Mouse (Mus musculus) yolk sac, embryonic 10.5 days (tissue): ENCODE results near the gene Ppp1r12b.

ENCODE experiments used
- DNase-seq: peaks from one replicate; pipeline ENCODE4 v3.0.0-alpha.2; 2017; ENCODE audit warnings: low spot score

Gene Ppp1r12b

GRCm38 (mm10) chr1:134796076-134796475 is 159.7 kb downstream of the Ppp1r12b start:
- DNase-seq: no peak

- DNase-seq: no peak
These were observed 164.3 kb downstream of the Ppp1r12b start for GRCm38 (mm10) chr1:134791456-134791855.

DNA sequence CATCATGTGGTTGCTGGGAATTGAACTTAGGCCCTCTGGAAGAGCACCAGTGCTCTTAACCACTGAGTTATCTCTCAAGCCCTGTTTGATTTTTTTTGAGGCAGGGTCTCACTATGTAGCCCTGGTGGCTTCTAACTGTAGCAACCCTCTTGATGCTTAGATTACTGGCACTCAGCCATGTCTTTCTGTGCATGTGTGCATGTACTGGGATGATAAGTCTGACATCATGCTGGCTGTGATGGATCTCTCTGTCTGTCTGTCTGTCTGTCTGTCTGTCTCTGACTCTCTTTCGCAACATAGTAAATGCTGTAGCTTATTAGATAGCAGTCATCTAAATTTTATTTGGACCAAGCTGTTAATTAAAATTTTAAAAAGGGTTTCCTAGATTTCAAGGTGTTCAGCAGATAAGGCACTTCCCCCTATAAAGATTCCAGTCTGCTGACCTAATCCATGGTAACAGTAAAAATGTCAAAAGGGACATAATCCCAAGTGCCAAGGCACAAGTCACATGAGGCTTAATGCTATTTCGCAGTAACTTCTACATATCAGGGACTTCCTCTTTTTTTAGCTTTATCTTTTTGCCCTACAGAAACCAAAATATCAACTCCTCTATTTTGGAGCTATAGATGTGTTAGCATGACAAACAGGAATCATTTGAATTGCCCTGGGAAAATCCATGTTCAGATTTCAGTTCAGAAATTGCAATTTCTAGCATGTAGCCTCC is 164.9 kb downstream of the Ppp1r12b start:
- DNase-seq: no peak

- no peak for DNase-seq
These were observed 167.6 kb downstream of the Ppp1r12b start for GRCm38 (mm10) chr1:134788096-134788495.

- no peak for DNase-seq
These were observed 170.8 kb downstream of the Ppp1r12b start for GRCm38 (mm10) chr1:134784911-134785310.

GRCm38 (mm10) chr1:134784481-134784880 is 171.3 kb downstream of the Ppp1r12b start:
- DNase-seq: no peak

DNA sequence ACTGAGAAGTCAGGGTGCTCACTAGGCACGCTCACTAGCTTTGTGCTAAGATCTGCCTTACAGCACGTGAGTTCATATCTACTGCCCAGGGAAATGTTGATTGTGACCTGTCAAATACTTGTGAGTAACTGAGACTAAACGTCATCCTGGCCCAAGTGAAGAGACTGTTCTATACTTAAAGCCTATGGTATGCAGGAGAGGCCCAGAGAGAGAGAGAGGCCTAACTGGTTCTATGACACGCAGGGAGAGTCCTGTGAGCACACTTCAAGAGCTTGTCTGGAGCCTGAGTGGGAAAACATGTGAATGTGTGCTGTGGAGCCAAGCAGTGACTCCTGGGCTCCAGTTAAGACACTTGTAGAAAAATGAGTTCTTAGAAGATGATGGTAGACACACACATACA is 171.8 kb downstream of the Ppp1r12b start:
- no peak for DNase-seq

DNA sequence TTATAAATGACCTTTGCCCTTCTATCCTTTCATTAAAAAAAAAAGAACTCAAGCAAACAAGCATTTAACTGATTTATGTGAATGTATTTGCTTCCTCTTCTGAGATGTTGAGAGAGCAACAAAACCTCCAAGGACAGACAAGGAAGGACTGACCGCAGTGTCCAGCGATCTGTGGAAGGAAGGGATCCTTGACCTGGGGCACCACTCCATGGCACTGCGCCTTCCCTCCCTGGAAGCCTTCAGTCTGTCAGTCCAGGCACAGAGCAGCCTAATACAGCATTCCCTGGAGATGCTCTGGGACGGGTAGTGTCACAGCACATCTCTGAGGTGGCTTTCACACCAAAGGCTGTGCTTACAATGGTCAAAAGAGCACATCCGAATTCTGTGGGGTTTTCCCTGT is 172.9 kb downstream of the Ppp1r12b start:
- no peak for DNase-seq

DNA sequence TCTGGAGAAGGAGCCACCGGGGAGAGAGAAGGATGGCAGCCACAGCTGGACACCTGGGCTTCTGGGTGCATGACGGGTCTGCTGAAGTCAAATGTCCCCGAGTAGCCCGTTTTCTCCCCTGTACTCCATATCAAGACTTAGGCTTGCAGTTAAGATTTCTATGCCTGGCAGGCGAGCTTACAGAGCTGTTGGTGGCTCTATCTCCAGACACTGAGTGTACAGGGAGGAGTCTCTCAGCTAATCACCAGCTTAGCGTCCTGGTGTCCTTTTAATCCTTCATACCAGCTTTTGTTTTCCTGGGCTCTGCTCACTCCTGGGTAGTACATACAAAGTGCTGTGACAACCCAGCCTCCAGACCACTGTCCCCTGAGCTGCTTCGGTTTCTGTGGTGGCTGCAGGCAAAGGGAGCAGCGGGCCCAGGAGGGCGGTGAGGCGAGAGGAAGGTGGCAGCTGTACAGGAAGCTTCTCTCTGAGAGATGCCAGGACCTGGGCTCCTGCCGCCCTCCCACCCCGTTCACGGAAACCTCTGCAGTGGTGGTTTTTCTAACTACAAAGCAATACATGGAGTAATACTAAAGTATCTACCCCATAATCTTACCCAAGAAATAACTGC is 177.7 kb downstream of the Ppp1r12b start:
- no peak for DNase-seq

GRCm38 (mm10) chr1:134777201-134777885 is 178.4 kb downstream of the Ppp1r12b start:
- DNase-seq: no peak

DNA sequence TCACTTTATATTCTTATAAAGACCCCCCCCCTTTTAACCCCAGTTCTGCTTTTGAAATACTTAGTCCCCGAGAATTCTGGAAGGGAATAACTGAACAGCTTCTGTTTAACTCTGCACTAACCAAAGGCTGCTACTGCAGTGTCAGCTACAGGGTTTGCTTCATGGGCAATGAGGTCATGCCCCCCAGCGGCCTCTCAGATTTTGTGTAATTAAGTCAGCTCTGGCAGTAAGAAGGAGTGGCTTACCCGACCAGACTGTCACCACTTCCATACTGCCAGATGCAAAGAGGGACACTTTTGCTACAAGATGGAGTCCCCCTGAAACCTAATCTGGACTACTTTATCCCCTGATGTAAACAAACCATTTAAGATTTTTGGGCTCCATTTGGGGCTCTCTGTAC is 180.1 kb downstream of the Ppp1r12b start:
- DNase-seq: no peak

GRCm38 (mm10) chr1:134774728-134775287 is 180.9 kb downstream of the Ppp1r12b start:
- no peak for DNase-seq

GRCm38 (mm10) chr1:134774247-134774646 is 181.5 kb downstream of the Ppp1r12b start:
- DNase-seq: no peak

DNA sequence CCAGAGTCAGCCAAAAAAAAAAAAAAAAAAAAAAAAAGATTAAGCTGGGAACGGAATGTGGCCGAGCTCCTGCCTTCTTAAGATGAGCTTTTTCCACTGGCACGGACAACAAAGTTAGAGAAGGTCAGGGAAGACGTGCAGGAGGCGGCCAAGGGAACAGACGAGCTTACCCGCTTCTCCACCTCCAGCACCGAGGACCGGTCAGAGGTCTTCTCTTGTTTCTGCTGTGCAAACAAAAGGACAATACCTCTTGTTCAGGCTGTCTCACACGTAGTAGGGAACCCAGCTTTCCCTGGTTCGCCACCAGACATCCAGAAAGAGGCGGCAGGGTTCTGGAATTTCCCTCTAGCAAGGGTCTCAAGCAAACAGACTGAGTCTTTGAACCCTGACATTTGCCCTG is 182.5 kb downstream of the Ppp1r12b start:
- peak; percentile 44 for DNase-seq

DNA sequence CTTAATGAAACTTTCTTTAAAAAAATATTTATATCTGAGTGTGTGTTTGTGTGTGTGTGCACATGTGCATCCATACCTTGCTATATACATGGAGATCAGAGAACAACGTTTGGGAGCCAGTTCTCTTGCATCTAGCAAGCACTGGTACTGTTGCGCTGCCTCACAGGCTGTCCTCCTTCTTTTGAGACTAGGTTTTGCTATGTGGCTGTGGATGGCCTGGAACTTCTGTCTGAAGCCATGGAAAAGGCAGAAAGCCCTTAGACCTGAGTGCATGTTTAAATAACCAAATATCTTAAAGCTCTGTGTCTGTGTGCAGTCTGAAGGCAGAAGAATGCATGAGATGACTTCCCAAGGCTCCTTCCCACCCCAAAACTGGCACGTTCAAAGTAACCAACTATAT is 182.9 kb downstream of the Ppp1r12b start:
- DNase-seq: no peak

GRCm38 (mm10) chr1:134771999-134772398 is 183.7 kb downstream of the Ppp1r12b start:
- no peak for DNase-seq

GRCm38 (mm10) chr1:134771353-134771752 is 184.4 kb downstream of the Ppp1r12b start:
- no peak for DNase-seq

GRCm38 (mm10) chr1:134770312-134770711 is 185.4 kb downstream of the Ppp1r12b start:
- DNase-seq: no peak

DNA sequence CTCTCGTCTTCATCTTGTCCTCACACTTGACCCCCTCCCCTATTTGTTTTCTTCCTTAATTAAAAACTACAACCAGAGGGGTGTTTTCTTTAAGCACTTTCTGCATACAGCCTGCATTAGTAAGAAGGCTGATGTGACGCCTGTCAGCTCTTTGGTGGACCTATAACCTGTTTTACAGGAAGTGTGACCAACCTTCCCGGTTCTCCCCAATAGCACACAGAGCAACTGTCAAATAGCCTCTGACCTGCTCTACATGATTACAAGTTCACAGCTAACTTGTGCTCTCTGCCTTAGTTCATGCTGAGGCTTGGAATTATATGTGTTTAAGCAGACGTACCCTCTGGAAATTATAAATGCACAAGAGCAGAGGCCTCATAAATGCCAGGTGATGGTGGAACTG is 189.3 kb downstream of the Ppp1r12b start:
- DNase-seq: no peak

DNA sequence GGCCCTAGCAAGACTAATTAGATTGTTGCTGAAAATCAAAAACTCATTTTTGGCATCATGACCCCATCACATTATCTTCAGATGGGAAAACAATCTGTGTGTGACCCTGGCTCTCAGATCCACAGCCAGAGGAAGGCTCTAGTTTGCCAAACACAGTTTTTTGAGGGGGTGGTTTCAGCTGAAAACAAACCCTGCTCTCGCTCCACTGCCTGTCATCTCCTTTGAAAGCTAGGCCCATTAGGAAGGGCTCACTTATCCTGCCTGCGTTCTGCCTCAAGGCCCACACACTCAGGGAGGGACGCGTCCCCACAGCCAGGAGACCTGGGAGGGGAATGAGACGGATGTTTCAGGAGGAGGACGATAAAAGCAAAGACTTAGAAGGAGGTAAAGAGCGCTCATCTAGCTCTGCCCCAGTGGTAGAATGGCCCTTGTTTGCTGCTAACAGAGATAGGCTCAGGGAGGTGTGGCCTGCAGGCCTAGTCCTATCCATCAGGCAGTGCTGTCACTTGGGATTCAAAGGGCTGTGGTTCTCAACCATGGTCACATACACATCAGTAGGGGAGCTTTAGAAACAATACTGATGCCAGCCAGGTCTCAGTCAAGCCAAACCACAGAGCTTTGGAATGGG is 190.8 kb downstream of the Ppp1r12b start:
- no peak for DNase-seq

DNA sequence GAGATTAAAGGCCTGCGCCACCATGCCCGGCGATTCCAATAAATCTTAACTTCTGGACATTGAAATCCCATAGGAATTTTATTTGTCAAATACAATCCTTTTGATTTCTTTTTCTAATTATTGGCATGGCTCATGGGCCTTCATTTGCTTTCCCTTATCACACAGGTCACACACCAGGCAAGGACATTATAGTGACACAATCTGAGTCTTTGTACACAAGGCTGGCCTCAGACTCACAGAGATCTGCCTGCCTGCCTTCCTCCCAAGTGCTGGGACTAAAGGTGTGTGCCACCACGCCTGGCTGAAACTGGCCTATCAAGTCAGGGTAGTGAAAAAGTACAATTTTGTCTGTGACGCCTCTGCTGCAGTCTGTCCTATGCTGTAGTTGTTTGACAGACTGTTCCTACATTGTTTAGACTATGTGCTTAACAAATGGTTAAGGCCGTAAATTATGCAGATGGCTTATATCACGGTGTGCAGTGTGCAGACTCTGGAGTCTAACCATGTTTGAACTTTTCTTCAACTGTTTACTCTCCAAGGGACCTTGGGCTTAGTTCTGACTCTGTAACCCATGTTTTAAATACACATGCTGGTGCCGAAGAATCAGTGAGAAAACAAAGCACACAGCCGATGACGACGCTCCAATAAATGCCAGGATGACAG is 191.8 kb downstream of the Ppp1r12b start:
- no peak for DNase-seq

- DNase-seq: no peak
These were observed 192.5 kb downstream of the Ppp1r12b start for GRCm38 (mm10) chr1:134763250-134763649.
